Mouse (Mus musculus): ENCODE results near the gene Tmem53. TPM values are rescaled to one million over a fixed set of nuclear protein-coding genes. Genes with fewer than 3 reads are reported as not detected.

Tmem53 gene
- total and polyA plus RNA-seq, 3 experiments, result 0.65 to 1.3 TPM; not detected in 1

DNA sequence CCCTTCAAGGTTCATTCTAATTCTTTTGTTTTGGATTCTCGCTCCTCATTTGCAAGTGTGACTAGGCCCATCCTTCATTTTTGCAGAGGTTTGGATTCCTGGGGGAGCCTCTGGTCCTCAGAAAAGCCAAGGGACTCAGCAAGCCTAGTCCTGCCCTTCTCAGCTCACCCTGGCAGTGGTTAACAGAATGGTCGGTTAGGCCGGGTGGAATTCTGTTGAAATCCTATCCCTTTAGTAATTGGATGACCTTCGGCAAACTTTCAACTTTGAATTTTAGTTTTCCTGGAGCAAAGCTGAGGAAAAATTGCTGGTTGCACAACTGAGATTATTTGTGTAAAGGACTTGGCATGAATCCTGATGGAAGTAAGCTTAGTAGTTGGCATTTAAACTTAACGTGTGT is 600 bp downstream of the Tmem53 start:
- Histone ChIP-seq H3K9ac (ENCODE audit: control insufficient read depth, low read depth, low read length, poor library complexity, severe bottlenecking) (peak overlapping the region; percentile 35), H3K36me3 (ENCODE audit: control insufficient read depth in 1 of 2, insufficient read depth in 2 of 2, low read length in 2 of 2) (peaks cover 0 to 5% of the 10 kb centered on the region in 2 experiments; a peak in 2 of 4 replicates), H3K79me2 (ENCODE audit: control insufficient read depth, insufficient read depth, low read length, poor library complexity) (no peaks in the 10 kb centered on the region), H3K4me1 (ENCODE audit: control insufficient read depth in 1 of 2, insufficient read depth in 2 of 2, low read length in 2 of 2) (peaks cover 0 to 8% of the 10 kb centered on the region in 2 experiments; a peak in 1 of 4 replicates), H3K9me3 (replicated peaks; ENCODE audit: insufficient read depth, low read length) (no peaks in the 10 kb centered on the region), H3K4me3 (ENCODE audit: control insufficient read depth in 1 of 2, insufficient read depth in 1 of 2, low read depth in 2 of 2, low read length in 2 of 2) (peak overlapping the region; percentile 35 to 82), H3K27me3 (ENCODE audit: control insufficient read depth in 1 of 2, insufficient read depth in 2 of 2, low read length in 2 of 2) (peaks cover 0 to 4% of the 10 kb centered on the region in 2 experiments; a peak in 2 of 4 replicates), H3K27ac (ENCODE audit: control insufficient read depth, low read depth, low read length) (no peak overlapping the region)
- TF ChIP-seq MYB (IDR thresholded peaks at IDR 0.05; ENCODE audit: low read depth, low read length) (no peak), POLR2AphosphoS2 (IDR thresholded peaks at IDR 0.05; ENCODE audit: low read length) (no peak), POLR2A (IDR thresholded peaks at IDR 0.05; ENCODE audit: control insufficient read depth in 1 of 2, insufficient read depth in 1 of 2, low read depth in 1 of 2, low read length in 2 of 2, poor library complexity in 1 of 2) (no peak), TAL1 (IDR thresholded peaks at IDR 0.05; ENCODE audit: low read length) (no peak), ZKSCAN1 (IDR thresholded peaks at IDR 0.05; ENCODE audit: low read depth, low read length) (no peak), TBP (IDR thresholded peaks at IDR 0.05; ENCODE audit: low read depth, low read length) (no peak), GABPA (IDR thresholded peaks at IDR 0.05; ENCODE audit: low read depth, low read length) (no peak), RAD21 (IDR thresholded peaks at IDR 0.05; ENCODE audit: low read depth, low read length) (no peak), POLR2AphosphoS5 (IDR thresholded peaks at IDR 0.05; ENCODE audit: borderline replicate concordance, low read depth, low read length) (no peak), SIN3A (IDR thresholded peaks at IDR 0.05; ENCODE audit: low read length) (no peak), MAZ (IDR thresholded peaks at IDR 0.05; ENCODE audit: low read depth, low read length) (no peak), BHLHE40 (IDR thresholded peaks at IDR 0.05; ENCODE audit: borderline replicate concordance, low read depth, low read length) (no peak), KAT2A (conservative IDR thresholded peaks at IDR 0.05; ENCODE audit: low read depth, low read length) (no peak), HCFC1 (IDR thresholded peaks at IDR 0.05; ENCODE audit: low read depth, low read length) (no peak), JUND (IDR thresholded peaks at IDR 0.05; ENCODE audit: low read depth, low read length) (no peak), MEF2A (IDR thresholded peaks at IDR 0.05; ENCODE audit: extremely low read depth, insufficient replicate concordance, low read depth, low read length, poor library complexity, severe bottlenecking) (no peak), ZC3H11A (IDR thresholded peaks at IDR 0.05; ENCODE audit: low read depth, low read length) (no peak), ZMIZ1 (IDR thresholded peaks at IDR 0.05; ENCODE audit: low read depth, low read length) (no peak), SMC3 (IDR thresholded peaks at IDR 0.05; ENCODE audit: low read depth, low read length) (no peak)
- DNase-seq (ENCODE audit: low read depth, low spot score), result no peak

DNA sequence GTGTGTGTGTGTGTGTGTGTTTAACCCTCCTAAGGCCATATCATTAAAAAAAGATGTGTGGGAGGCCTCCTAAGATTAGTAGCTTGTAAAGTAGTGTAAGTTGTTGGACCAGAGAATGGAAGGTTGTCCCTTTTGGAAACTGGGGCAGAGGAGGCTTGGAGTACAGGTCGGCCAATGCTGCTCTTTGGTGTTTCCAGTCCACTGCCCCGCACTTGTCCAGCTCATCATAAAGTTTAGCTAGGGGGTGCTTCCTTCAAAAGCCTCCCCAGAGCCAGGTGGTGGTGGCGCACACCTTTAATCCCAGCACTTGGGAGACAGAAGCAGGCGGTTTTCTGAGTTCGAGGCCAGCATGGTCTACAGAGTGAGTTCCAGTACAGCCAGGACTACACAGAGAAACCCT is 1.0 kb downstream of the Tmem53 start:
- peaks cover 0 to 5% of the 10 kb centered on the region in 2 experiments; a peak in 2 of 4 replicates for H3K36me3 ChIP-seq (ENCODE audit: control insufficient read depth in 1 of 2, insufficient read depth in 2 of 2, low read length in 2 of 2)
- DNase-seq (ENCODE audit: low read depth, low spot score), result no peak
- no peak for TF ChIP-seq MAZ (IDR thresholded peaks at IDR 0.05; ENCODE audit: low read depth, low read length)
- no peak for TF ChIP-seq KAT2A (conservative IDR thresholded peaks at IDR 0.05; ENCODE audit: low read depth, low read length)
- no peak for TF ChIP-seq NELFE (IDR thresholded peaks at IDR 0.05; ENCODE audit: low read depth, low read length)
- no peak for TF ChIP-seq GABPA (IDR thresholded peaks at IDR 0.05; ENCODE audit: low read depth, low read length)
- no peak for TF ChIP-seq E2F4 (IDR thresholded peaks at IDR 0.05; ENCODE audit: borderline replicate concordance, low read depth, low read length)
- TF ChIP-seq TCF12 (IDR thresholded peaks at IDR 0.05; ENCODE audit: low read depth, low read length), result no peak
- no peak for TF ChIP-seq POLR2A (IDR thresholded peaks at IDR 0.05; ENCODE audit: control insufficient read depth in 1 of 2, insufficient read depth in 1 of 2, low read depth in 1 of 2, low read length in 2 of 2, poor library complexity in 1 of 2)
- H3K27ac ChIP-seq (ENCODE audit: control insufficient read depth, low read depth, low read length), result no peak overlapping the region
- H3K9me3 ChIP-seq (replicated peaks; ENCODE audit: insufficient read depth, low read length), result no peaks in the 10 kb centered on the region
- H3K27me3 ChIP-seq (ENCODE audit: control insufficient read depth in 1 of 2, insufficient read depth in 2 of 2, low read length in 2 of 2), result peaks cover 0 to 4% of the 10 kb centered on the region in 2 experiments; a peak in 2 of 4 replicates
- no peak overlapping the region for H3K4me3 ChIP-seq (ENCODE audit: control insufficient read depth in 1 of 2, insufficient read depth in 1 of 2, low read depth in 2 of 2, low read length in 2 of 2)
- peaks cover 0 to 8% of the 10 kb centered on the region in 2 experiments; a peak in 1 of 4 replicates for H3K4me1 ChIP-seq (ENCODE audit: control insufficient read depth in 1 of 2, insufficient read depth in 2 of 2, low read length in 2 of 2)
- no peak overlapping the region for H3K9ac ChIP-seq (ENCODE audit: control insufficient read depth, low read depth, low read length, poor library complexity, severe bottlenecking)
- H3K79me2 ChIP-seq (ENCODE audit: control insufficient read depth, insufficient read depth, low read length, poor library complexity), result no peaks in the 10 kb centered on the region
